Mouse (Mus musculus) layer of hippocampus, adult 11-12 months (tissue): ENCODE data around the gene Duox2.

Experiments used
- DNase-seq: peaks from one replicate; pipeline ENCODE4 v3.0.0; 2022; ENCODE audit warnings: low spot score

Gene Duox2

DNA sequence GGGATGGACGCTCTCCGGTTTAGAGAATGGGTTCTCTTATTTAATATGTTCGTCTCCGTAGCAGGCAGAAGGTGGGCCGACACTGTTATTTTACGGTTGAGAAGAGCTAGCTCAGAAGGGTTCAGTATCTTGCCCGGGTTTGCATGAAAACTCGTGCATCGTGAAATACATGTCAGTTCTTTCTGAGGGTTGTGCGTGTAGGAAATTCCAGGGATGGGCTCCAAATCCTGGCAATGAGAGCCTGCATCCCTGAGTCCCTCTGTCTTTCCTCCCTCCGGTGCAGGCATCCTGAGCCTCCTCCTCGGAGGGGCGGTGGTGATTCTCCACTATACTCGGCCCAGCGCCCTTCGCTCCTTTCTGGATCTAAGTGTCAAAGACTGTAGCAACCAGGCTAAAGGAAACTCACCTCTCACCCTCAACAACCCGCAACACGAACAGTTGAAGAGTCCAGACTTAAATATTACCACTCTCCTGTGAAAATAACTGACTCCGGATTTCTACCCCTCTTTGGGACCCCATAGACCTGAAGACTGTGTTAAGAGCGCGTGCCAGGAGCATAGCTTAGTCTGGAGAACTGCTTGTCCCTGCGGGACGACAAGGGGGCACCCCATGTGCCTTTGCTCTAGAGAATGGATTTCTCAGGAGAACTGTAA lies 3.8 kb upstream of the Duox2 start:
- no peak for DNase-seq

GRCm38 (mm10) chr2:122301081-122301920 lies 3.1 kb upstream of the Duox2 start:
- peak; percentile 17 for DNase-seq

DNA sequence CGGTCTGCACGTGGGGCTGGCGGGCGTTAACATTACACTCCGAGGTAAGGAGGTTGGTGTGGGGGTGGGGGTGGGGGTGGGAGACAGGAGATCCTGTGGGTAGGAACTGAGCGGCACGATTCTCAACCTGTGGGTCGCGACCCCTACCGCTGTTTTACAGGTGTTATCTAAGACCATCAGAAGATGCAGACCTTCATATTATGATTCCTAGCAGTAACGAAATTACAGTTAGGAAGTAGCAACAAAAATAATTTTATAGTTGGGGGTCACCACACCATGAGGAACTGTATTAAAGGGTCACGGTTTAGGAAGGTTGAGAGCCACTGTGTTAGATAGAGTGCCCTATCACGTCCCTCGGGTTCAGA lies 2.4 kb upstream of the Duox2 start:
- no peak for DNase-seq

- DNase-seq: no peak
Measured at GRCm38 (mm10) chr2:122299911-122300655, 1.8 kb upstream of the Duox2 start.

DNA sequence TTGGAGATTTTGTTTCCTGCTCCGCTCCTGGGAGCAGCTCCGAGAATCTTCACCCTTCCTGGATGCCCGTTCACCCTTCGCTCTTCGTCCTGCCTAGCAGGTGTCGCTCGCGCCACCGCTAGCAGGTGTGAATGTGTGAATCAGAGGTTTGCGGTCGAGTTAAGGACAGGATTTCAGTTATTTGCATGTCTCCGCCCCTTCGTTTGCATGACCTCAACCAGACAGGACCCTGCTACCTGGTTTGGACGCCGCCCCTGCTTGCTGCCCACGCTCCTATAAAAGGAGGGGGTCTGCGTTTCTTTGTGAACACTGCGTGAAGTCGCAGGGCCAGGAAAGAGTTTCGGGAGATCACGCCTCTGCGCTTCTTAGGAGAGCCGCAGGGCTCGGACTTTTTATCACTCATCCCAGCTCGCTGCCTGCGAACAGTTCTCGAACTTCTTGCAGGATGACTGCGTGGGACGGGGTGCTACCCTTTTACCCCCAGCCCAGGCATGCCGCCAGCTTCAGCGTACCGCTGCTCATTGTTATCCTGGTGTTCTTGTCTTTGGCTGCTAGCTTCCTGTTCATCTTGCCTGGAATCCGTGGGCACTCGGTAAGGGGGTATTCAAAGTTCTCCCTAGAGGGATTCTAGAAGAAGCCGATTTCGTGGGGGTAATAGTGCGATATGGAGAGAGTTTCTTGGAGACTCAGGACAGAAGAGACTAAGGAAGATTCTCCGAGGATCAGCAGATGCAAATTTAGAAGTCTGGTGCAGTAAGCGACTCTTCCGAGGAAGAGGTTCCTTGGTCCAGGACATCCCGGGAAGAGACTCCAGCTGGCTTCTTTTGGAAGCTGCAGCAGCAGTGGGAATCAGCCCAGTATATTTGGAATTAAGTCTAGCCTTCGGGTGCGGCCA lies 594 bp upstream of the Duox2 start, which contains the start of gene Duoxa2:
TSS of gene Duoxa2 (plus strand) at position 305 of the 895 bp plus-strand sequence.
- no peak for DNase-seq

DNA sequence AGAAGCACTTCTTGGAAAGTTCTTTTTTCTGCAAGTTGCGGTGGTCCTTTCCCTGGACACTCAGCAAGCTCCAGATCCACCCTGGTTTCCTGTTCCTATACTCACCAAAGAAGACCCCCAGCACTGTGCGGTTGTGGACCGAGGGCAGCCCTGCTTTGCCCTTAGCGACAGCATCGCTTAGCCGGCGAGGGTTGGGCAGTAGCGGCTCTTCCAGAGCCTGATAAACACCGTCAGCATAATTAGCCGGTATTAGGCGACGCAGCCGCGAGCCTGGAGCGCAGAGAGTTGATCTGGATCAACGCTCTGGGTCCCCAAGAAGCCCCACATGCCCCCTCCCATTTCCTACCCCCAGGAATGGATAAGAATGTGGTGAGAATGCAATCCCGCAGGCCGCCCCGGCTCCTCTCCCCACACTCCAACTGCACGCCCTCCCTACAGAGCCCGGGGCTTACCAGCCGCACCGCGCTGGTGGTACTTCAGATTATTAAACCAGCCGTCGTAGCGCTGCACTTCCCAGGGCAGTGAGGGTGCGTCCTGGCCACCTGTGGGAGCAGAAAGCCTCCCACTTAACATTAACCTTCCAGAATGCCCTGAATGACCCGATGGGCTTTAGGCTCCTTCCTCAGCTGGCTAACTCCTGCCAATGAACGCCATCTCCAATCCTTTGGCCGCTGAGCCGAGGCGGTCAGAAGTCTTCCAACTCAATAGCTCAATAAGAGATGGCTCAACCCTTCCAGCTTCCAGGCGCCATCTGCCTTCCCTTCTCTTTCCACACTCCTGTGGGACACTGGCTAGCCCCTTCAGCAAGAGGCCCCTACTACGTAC lies 766 bp downstream of the Duox2 start:
- DNase-seq: no peak

DNA sequence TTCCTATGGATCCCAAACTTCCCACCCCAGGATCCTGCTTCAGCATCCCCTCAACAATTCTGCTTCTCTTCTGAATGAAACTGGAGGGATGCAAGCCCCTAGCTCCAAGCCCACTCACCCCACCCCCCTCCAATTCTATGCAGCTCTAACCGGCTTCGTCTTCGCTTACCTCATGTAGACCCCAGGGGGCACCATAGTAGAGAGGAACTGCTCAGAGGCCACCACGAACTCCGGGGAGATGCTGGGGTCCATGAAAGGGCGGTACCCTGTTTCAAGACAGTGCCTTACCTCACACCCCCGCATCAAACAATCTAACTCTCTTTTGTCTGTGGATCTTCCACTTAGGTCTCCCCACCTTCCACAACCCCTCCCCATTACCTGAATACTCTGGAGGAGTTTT lies 3.3 kb downstream of the Duox2 start:
- no peak for DNase-seq

DNA sequence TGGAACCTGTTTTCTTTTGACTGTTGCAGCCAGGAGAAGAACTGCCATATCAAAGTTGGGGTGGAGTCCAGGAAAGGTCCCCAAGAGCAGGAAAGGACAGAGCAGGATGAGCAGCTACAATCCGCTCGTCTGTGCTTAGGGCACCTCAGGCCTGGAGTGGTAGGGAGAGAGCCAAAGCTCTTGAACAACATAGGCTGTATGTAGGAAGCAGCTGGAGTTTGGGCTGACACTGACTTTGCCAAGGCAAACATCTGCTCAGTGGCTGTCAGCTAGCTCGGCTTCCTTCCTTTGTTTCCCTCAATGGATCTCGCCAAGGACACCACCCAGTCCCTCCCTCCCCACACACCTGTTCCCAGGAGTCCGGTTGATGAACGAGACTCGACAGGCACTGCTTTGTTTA lies 12.1 kb downstream of the Duox2 start:
- DNase-seq: no peak

DNA sequence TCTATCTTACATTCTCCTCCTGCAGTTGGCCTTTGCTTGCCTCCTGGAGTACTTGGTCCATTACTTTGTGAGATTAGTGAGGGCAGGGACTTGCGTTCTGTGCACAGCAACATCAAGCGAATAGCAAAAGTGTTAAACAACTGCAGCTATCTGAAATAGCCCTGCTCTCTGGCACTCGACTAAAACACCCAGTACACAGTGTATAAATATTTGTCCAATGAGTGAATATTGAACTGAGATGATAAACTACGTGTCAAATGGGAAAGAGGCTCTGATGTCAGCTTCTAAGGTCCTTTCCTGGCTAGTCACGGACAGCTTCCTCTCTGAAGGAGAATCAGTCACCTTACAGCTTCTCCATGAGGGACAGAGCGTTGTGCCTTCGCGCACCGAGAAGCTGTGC lies 14.2 kb downstream of the Duox2 start:
- DNase-seq: no peak

DNA sequence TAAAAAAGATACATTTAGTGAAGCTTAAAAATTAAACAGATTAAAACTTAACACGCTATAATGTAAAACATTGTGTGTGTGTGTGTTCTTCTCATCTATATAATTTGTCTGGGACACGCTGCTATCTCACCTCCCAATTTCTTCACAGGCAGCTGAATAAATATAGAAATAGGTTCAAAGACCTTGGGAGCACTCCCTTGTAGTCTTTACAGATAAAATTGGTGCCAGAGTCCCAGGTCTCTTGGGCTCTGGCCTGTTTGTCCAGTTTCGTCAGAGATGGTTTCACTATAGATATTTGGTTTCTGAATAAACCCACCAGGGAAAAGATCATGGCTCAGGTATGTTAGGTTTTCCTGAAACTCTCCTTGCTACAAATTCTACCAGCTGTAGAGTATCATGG lies 19.5 kb downstream of the Duox2 start:
- DNase-seq: no peak

DNA sequence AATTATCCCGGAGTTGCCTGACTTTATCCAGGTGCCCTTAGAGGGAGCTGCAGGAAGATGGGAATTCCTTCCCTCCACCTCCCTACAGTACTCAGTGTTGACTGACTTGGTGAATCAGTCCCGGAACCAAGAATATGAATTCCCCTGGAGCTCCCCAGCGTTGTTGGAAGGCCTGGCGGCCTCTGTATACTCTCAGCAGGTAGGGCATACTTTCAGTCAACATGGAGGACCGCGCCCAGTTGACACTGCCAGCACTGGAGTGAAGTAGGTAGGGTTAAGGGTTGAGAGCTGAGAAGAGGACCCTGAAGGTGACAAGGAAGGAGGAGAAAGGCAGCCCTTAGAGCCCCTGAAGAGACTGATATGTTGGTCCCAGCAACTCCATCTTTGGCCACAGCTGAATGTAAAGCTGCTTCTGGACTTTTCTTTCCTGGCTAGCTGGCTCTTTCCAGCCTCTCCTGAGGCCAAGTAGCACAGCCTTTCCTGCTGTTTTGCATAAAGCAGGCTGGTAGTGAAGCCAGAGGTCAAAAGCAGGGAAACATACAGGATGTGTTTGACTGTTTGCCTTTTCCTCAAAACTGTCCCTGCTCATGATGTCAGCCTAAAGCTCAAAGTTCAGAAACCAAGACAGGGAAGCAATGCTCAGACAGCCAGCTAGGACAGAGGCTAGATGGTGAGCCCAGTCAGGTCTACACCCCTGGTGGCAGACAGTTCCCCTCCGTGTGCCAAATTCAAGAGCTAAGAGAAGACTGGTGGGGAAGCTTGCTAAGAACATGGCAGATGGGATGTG lies 31.6 kb downstream of the Duox2 start:
- DNase-seq: no peak

DNA sequence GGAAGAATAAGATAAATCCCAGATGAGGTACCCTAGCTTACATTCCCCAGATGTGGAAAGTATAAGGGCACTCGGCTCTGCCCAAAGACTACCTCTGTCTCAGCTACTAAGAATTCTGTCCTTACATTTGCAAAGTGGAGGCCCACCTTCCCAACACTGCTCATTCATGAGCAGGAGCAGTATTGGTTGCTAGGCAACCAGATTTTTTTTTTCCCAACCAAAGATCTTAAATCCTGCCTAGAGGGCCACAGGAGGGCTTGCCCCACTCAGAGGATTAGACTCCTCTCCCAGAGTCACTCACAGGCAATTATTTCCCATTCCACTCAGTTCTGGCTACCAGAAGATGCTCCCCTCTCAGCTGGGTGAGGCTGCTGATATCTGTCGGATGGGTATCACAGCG lies 33.6 kb downstream of the Duox2 start:
- no peak for DNase-seq

DNA sequence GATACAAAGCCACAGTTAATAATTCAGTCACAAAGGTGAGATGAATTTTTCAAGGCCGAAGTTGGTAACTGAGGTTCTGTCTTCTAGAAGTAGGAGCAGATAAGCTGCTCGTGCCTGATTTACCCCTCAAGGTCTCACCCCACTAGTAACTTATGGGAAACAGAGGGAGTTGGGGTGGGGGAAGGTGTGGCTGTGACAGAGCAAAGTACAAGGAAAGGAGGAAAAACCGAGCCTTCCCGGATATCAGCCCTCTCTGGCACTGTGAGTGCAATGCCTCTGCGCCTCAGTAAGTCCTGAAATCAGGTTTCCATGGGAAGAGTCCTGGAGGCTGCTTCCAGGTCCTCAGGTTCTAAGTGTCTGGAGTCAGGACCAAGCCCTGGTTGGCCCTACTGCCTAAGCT lies 37.5 kb downstream of the Duox2 start:
- DNase-seq: no peak

DNA sequence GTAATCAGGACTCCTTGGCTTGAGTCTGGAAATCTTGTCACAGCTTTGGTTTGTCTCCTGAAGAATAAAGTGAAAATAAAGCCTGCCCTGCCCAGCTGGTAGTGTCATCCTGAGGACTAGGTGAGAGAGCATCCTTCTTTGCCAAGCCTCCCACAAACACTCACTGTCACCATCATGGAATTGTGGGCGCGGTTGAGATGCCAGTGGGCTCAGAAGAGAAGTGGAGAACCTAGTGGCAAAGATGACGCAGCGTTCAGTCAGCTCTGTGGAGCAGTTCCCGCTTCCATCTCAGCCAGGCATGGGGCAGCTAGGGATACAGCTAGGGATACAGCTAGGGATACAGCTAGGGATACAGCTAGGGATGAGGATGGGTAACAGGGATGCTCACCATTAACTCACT lies 42.3 kb downstream of the Duox2 start:
- no peak for DNase-seq

DNA sequence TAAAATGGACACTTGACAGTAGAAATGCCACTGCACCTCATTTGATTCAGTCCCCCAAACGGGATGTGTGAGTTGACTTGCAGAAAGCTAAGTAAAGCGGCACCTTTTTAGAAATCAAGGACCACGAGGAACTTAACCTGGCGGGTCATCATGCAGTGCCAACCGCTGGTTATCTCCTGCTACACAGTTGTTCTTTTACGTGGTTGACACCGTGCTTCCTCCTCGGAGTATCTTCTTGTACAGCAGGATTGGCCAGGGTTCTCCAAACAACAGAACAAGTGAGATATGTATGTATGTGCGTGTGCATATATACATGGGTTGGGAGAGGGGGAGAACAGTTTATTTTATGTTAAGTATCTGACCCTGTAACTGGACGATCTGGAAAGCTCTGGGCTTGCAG lies 50.5 kb downstream of the Duox2 start:
- no peak for DNase-seq

DNA sequence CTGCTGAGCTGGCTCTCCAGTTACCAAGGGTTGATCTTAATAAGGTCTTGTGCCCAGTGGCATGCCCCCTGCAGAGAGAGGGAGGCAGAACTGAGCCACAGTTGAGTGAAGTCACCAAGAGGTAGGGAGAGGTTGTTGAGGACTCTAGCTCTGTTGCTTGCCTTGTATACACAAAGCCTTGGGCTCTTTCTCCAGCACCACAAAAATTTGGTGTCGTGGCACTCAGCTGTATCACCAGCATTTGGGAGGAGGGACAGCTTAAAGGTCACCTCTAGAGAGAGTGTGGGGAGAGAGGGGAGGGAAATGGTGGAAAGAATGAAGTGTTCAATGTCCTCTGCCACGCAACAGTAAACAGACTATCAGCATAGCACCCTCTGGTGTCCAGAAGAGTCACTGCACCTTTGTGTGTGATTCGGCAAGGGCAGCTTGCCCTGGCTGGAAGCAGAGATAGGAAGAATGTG lies 54.5 kb downstream of the Duox2 start:
- DNase-seq: peak; percentile 80

DNA sequence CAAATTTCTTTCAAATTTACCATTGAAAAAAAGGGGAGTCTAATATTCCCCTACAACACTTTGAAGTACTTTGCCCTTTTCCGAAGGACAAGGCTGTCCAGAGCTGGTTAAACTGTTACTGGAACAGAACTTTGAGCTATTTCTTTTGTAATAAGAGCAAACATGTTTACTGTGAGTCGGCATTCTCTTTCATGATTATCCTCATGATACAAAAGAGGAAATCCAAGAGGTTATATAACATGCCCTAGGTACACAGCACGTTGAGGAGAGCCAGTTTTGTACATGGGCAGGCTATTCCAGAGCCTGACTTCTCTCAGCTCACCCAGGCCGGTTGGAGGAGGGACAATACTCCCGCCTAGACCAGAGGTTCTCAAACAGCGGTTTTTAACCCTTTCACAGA lies 56.3 kb downstream of the Duox2 start:
- DNase-seq: no peak

GRCm38 (mm10) chr2:122241226-122241625 lies 57.0 kb downstream of the Duox2 start:
- no peak for DNase-seq

DNA sequence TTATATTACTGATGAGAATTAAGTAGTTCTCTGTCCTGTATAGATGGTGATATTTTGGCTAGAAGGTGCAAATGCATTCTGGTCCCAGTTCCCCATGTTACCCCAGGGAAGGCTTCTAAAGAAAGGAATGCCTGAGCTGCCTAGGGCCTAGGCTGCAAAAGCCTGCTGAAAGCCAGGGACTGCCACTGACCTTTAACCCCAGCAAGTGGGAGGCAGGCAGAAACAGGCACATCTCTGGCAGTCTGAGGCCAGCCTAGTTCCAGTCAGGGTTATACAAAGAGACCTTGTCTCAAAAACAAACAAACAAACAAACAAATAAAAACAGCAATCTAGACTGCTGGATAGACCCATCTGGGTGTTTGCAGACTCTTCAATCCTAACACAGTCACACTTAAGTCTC lies 57.5 kb downstream of the Duox2 start:
- no peak for DNase-seq

GRCm38 (mm10) chr2:122237891-122238470 lies 60.3 kb downstream of the Duox2 start:
- DNase-seq: no peak
